ENCODE assay signal across 20 mouse cellular contexts in the genomic region with DNA sequence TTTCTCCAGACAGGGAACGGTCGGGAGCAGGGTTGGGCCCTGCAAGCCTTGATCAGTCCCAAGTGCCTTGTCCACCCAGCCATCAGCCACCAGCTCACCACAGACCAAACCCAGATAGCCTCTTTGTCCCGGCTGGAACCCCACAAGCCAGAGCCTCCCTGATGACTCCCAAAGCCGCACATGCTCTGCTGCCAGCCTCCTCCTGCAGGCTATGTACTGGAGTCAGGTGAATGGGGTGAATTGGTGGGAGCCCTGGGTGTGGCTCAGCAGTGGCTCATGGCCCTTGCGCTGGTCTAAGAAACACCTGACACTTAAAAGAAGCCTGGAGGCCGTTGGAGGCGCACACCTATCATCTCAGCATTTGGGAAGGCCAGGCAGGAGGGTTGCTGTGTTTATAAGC. TPM values are rescaled to one million over a fixed set of nuclear protein-coding genes. Genes with fewer than 3 reads are reported as not detected.
DNase-seq lines count a peak whose midpoint lies in the region; ATAC-seq and TF ChIP-seq lines count a peak whose summit lies in the region.
"Had no signal": no experiment of that assay in that cellular context is flagged by ENCODE, and none has a peak within 500 bp of the region (broad histone marks: within the 10 kb centered on the region; RNA-seq: fewer than 3 reads in every experiment).

No protein-coding gene starts in this region.

- no peaks in the 10 kb centered on the region for H3K9me3 ChIP-seq in midbrain, embryonic 10.5 days (replicated peaks)
- H3K9me3 ChIP-seq in midbrain, postnatal 0 days (ENCODE audit: low read length), result no peaks in the 10 kb centered on the region
- H3K9me3 ChIP-seq in embryonic facial prominence, embryonic 10.5 days, result no peaks in the 10 kb centered on the region
- H3K9me3 ChIP-seq: forebrain, embryonic 12.5 days; heart, embryonic 15.5 days; limb, embryonic 13.5 days had no signal

- no peak overlapping the region for H3K4me2 ChIP-seq in midbrain, postnatal 0 days (ENCODE audit: low read depth, low read length, poor library complexity, severe bottlenecking)
- H3K4me2 ChIP-seq: forebrain, embryonic 12.5 days; heart, embryonic 15.5 days; limb, embryonic 13.5 days had no signal

- no peak overlapping the region for H3K27ac ChIP-seq in midbrain, embryonic 10.5 days (replicated peaks)
- no peak overlapping the region for H3K27ac ChIP-seq in midbrain, postnatal 0 days (ENCODE audit: low read depth, low read length)
- no peak overlapping the region for H3K27ac ChIP-seq in embryonic facial prominence, embryonic 10.5 days (replicated peaks)
- no peak overlapping the region for H3K27ac ChIP-seq in kidney, adult 2 months (ENCODE audit: insufficient read depth, low read depth, low read length)
- H3K27ac ChIP-seq: forebrain, embryonic 12.5 days; heart, embryonic 15.5 days; limb, embryonic 13.5 days had no signal

- H3K27me3 ChIP-seq in midbrain, embryonic 10.5 days (ENCODE audit: low read depth, poor library complexity, severe bottlenecking), result peaks cover 100% of the 10 kb centered on the region
- 0 out of 2 replicates have a peak, but pooled peaks cover 2% of the 10 kb centered on the region for H3K27me3 ChIP-seq in midbrain, postnatal 0 days (ENCODE audit: insufficient read depth, low read length)
- H3K27me3 ChIP-seq in embryonic facial prominence, embryonic 10.5 days (replicated peaks; ENCODE audit: low read depth, poor library complexity, severe bottlenecking), result peaks cover 100% of the 10 kb centered on the region
- H3K27me3 ChIP-seq in kidney, adult 2 months (replicated peaks; ENCODE audit: control insufficient read depth, insufficient read depth, low read length), result no peaks in the 10 kb centered on the region

- H3K36me3 ChIP-seq in midbrain, embryonic 10.5 days, result 0 out of 2 replicates have a peak, but pooled peaks cover 4% of the 10 kb centered on the region
- H3K36me3 ChIP-seq in midbrain, postnatal 0 days (ENCODE audit: insufficient read depth, low read length), result peaks cover 33% of the 10 kb centered on the region
- no peaks in the 10 kb centered on the region for H3K36me3 ChIP-seq in embryonic facial prominence, embryonic 10.5 days (replicated peaks)
- H3K36me3 ChIP-seq in kidney, adult 2 months (ENCODE audit: control insufficient read depth, insufficient read depth, low read length), result no peaks in the 10 kb centered on the region
- H3K36me3 ChIP-seq: heart, embryonic 15.5 days; limb, embryonic 13.5 days had no signal

- no peak for TF ChIP-seq POLR2A in kidney, adult 2 months (IDR thresholded peaks at IDR 0.05; ENCODE audit: low read depth, low read length)

- H3K4me1 ChIP-seq in midbrain, embryonic 10.5 days, result peaks cover 42% of the 10 kb centered on the region
- no peaks in the 10 kb centered on the region for H3K4me1 ChIP-seq in midbrain, postnatal 0 days (ENCODE audit: insufficient read depth, low read length)
- peaks cover 30% of the 10 kb centered on the region for H3K4me1 ChIP-seq in embryonic facial prominence, embryonic 10.5 days
- no peaks in the 10 kb centered on the region for H3K4me1 ChIP-seq in kidney, adult 2 months (ENCODE audit: control insufficient read depth, insufficient read depth, low read length)

- no peak overlapping the region for H3K9ac ChIP-seq in midbrain, postnatal 0 days (replicated peaks; ENCODE audit: low read length, poor library complexity, severe bottlenecking)
- H3K9ac ChIP-seq: forebrain, embryonic 12.5 days; heart, embryonic 15.5 days; limb, embryonic 13.5 days had no signal

- WGBS in midbrain, embryonic 10.5 days, result 82% methylated on average over 7 of the region's 7 CpGs
- 83% methylated on average over 7 of the region's 7 CpGs for WGBS in midbrain, postnatal 0 days
- 76% methylated on average over 7 of the region's 7 CpGs for WGBS in embryonic facial prominence, embryonic 10.5 days
- WGBS in kidney, adult 2 months, result 84% methylated on average over 7 of the region's 7 CpGs

- TF ChIP-seq CTCF in midbrain, postnatal 0 days (IDR thresholded peaks at IDR 0.05), result no peak
- no peak for TF ChIP-seq CTCF in kidney, adult 2 months (conservative IDR thresholded peaks at IDR 0.05; ENCODE audit: insufficient read depth, insufficient read length, low read depth, low read length)

- ATAC-seq in midbrain, postnatal 0 days (ENCODE audit: low FRiP score), result no peak
- ATAC-seq: inflammation-experienced regulatory T-cells, adult 6 months had no signal

- peak; percentile 4 to 7 for DNase-seq in frontal cortex, postnatal 25 days (ENCODE audit: low spot score in 2 of 2)
- DNase-seq in frontal cortex, adult 2 months (ENCODE audit: extremely low spot score in 1 of 2, low spot score in 1 of 2), result no peak
- peak; percentile 8 for DNase-seq in layer of hippocampus, adult 11-12 months (ENCODE audit: low spot score)
- DNase-seq in layer of hippocampus, adult 9-11 months, result no peak
- peak; percentile 11 for DNase-seq in midbrain, embryonic 10.5 days (ENCODE audit: low spot score)
- DNase-seq in midbrain, postnatal 0 days (ENCODE audit: low spot score), result no peak
- peak; percentile 9 for DNase-seq in embryonic facial prominence, embryonic 10.5 days (ENCODE audit: low spot score)
- no peak for DNase-seq in kidney, adult 2 months
- DNase-seq: adrenal gland, postnatal 36 days; cerebellum, adult 2 months; heart, adult 18-20 months; kidney, adult 9 months; lung, postnatal 10 days; thymus, postnatal 36 days had no signal

- H3K4me3 ChIP-seq in midbrain, embryonic 10.5 days, result no peak overlapping the region
- no peak overlapping the region for H3K4me3 ChIP-seq in midbrain, postnatal 0 days (ENCODE audit: low read depth, low read length)
- no peak overlapping the region for H3K4me3 ChIP-seq in embryonic facial prominence, embryonic 10.5 days
- H3K4me3 ChIP-seq in kidney, adult 2 months (ENCODE audit: insufficient read depth, low read depth, low read length), result no peak overlapping the region
- H3K4me3 ChIP-seq: forebrain, embryonic 12.5 days; heart, embryonic 15.5 days; myocyte had no signal

RNA-seq across cellular contexts. Expression of a gene that starts 7.5 kb away (rescaled TPM):
- 39.6 and 47.7 TPM in 2 replicates for polyA plus RNA-seq in frontal cortex, adult 2 months (2012; rRNA removed)
- polyA plus RNA-seq in midbrain, embryonic 10.5 days (2016; fragmentation: Nextera tagmentation; extraction: Ambion mirVana), result 8.7 and 11.7 TPM in 2 replicates
- 16.2 and 17.4 TPM in 2 replicates for total RNA-seq in midbrain, postnatal 0 days (2014; rRNA removed)
- 19.1 and 21.3 TPM in 2 replicates for polyA plus RNA-seq in midbrain, postnatal 0 days (2015; fragmentation: Nextera tagmentation; extraction: Ambion mirVana)
- 12.5 and 20.2 TPM in 2 replicates for polyA plus RNA-seq in embryonic facial prominence, embryonic 10.5 days (2016; fragmentation: Nextera tagmentation; extraction: Ambion mirVana)
- 64.7 and 82.5 TPM in 2 replicates for polyA plus RNA-seq in kidney, adult 2 months (2012; rRNA removed)

RNA-seq across cellular contexts. Expression of a gene that starts 19.6 kb away (rescaled TPM):
- polyA plus RNA-seq in frontal cortex, adult 2 months (2012; rRNA removed), result 345 and 388 TPM in 2 replicates
- 5.0 and 10.8 TPM in 2 replicates for polyA plus RNA-seq in midbrain, embryonic 10.5 days (2016; fragmentation: Nextera tagmentation; extraction: Ambion mirVana)
- 142 and 206 TPM in 2 replicates for total RNA-seq in midbrain, postnatal 0 days (2014; rRNA removed)
- 61.5 and 74.0 TPM in 2 replicates for polyA plus RNA-seq in midbrain, postnatal 0 days (2015; fragmentation: Nextera tagmentation; extraction: Ambion mirVana)
- 1.2 and 2.3 TPM in 2 replicates for polyA plus RNA-seq in embryonic facial prominence, embryonic 10.5 days (2016; fragmentation: Nextera tagmentation; extraction: Ambion mirVana)
- 0.18 and 0.27 TPM in 2 replicates for polyA plus RNA-seq in kidney, adult 2 months (2012; rRNA removed)
- total RNA-seq: megakaryocyte, adult 5-6 weeks had no signal

RNA-seq across cellular contexts. Expression of a gene that starts 33.3 kb away (rescaled TPM):
- 120 and 134 TPM in 2 replicates for polyA plus RNA-seq in frontal cortex, adult 2 months (2012; rRNA removed)
- 84.5 and 87.5 TPM in 2 replicates for polyA plus RNA-seq in midbrain, embryonic 10.5 days (2016; fragmentation: Nextera tagmentation; extraction: Ambion mirVana)
- total RNA-seq in midbrain, postnatal 0 days (2014; rRNA removed), result 83.0 and 93.1 TPM in 2 replicates
- 58.1 and 63.3 TPM in 2 replicates for polyA plus RNA-seq in midbrain, postnatal 0 days (2015; fragmentation: Nextera tagmentation; extraction: Ambion mirVana)
- 85.2 and 94.3 TPM in 2 replicates for polyA plus RNA-seq in embryonic facial prominence, embryonic 10.5 days (2016; fragmentation: Nextera tagmentation; extraction: Ambion mirVana)
- 148 and 190 TPM in 2 replicates for polyA plus RNA-seq in kidney, adult 2 months (2012; rRNA removed)

RNA-seq across cellular contexts. Expression of a gene that starts 37.0 kb away (rescaled TPM):
- polyA plus RNA-seq in frontal cortex, adult 2 months (2012; rRNA removed), result 0.94 and 1.1 TPM in 2 replicates
- 0.37 and 0.89 TPM in 2 replicates for polyA plus RNA-seq in midbrain, embryonic 10.5 days (2016; fragmentation: Nextera tagmentation; extraction: Ambion mirVana)
- 0.09 and 0.16 TPM in 2 replicates for total RNA-seq in midbrain, postnatal 0 days (2014; rRNA removed)
- polyA plus RNA-seq in midbrain, postnatal 0 days (2015; fragmentation: Nextera tagmentation; extraction: Ambion mirVana), result 0.40 and 0.41 TPM in 2 replicates
- 0.28 and 0.51 TPM in 2 replicates for polyA plus RNA-seq in embryonic facial prominence, embryonic 10.5 days (2016; fragmentation: Nextera tagmentation; extraction: Ambion mirVana)
- 2.3 and 4.9 TPM in 2 replicates for polyA plus RNA-seq in kidney, adult 2 months (2012; rRNA removed)
- polyA plus RNA-seq: myocyte had no signal

Comparison
In these comparisons a context has a peak if more than half of its experiments do, and no peak if none do; other contexts are left out.
1. DNase-seq: peak in frontal cortex, postnatal 25 days (2 of 2), layer of hippocampus, adult 11-12 months (single experiment), midbrain, embryonic 10.5 days (single experiment) and embryonic facial prominence, embryonic 10.5 days (single experiment); none in frontal cortex, adult 2 months (0 of 2), layer of hippocampus, adult 9-11 months (single experiment), midbrain, postnatal 0 days (single experiment) and kidney, adult 2 months (single experiment).